Mouse (Mus musculus) neutrophil, adult 59 days (primary cell): ENCODE data around the gene Mpeg1. TPM values are rescaled to one million over a fixed set of nuclear protein-coding genes. Genes with fewer than 3 reads are reported as not detected.

Source experiments
- total RNA-seq, 2 experiments: library from RNA; stranded (reverse); gene quantifications; 1 replicate in 1 of 2; 2 replicates in 1 of 2; pipeline ENCODE4 v1.2.4; 2023

Mpeg1 gene
- total RNA-seq, result 100 to 1,000 TPM; 664 to 920 TPM

GRCm38 (mm10) chr19:12460282-12461249 lies at the start of gene Mpeg1:
Gene Mpeg1, plus strand, starts transcription at chr19:12460779.

GRCm38 (mm10) chr19:12417361-12417760 lies 43.2 kb upstream of the Mpeg1 start, which contains the start of gene Olfr1441:
Gene Olfr1441, plus strand, starts transcription at chr19:12417433.

GRCm38 (mm10) chr19:12427605-12428004 lies 33.0 kb upstream of the Mpeg1 start, which contains the start of gene Pfpl:
Gene Pfpl, plus strand, starts transcription at chr19:12427905.

GRCm38 (mm10) chr19:12501370-12502347 lies 41.1 kb downstream of the Mpeg1 start, which contains the start of gene Dtx4:
Gene Dtx4, minus strand, starts transcription at chr19:12501454.

Other genes with a start within 250 kb of the Mpeg1 start
- gene Olfr1432, start 228.2 kb upstream of the Mpeg1 start, total RNA-seq, result not detected
- gene Olfr262, start 219.1 kb upstream of the Mpeg1 start, total RNA-seq, result not detected
- not detected for gene Olfr235, start 199.7 kb upstream of the Mpeg1 start, total RNA-seq
- gene Olfr1434, start 180.9 kb upstream of the Mpeg1 start, total RNA-seq, result not detected
- not detected for gene Olfr1436, start 161.6 kb upstream of the Mpeg1 start, total RNA-seq
- gene Olfr1437, start 135.7 kb upstream of the Mpeg1 start, total RNA-seq, result not detected
- not detected for gene Olfr1438-ps1, start 124.9 kb upstream of the Mpeg1 start, total RNA-seq
- gene Olfr1440, start 73.5 kb upstream of the Mpeg1 start, total RNA-seq, result not detected
- not detected for gene Olfr1441, start 43.3 kb upstream of the Mpeg1 start, total RNA-seq
- gene Pfpl, start 32.9 kb upstream of the Mpeg1 start, total RNA-seq, result not detected
- 10 to 100 TPM; 19.1 to 19.3 TPM for gene Dtx4, start 40.7 kb downstream of the Mpeg1 start, total RNA-seq
- 100 to 1,000 TPM; 142 to 153 TPM for gene Fam111a, start 85.0 kb downstream of the Mpeg1 start, total RNA-seq
- not detected for gene Gm4952, start 139.2 kb downstream of the Mpeg1 start, total RNA-seq
- not detected for gene Glyat, start 172.5 kb downstream of the Mpeg1 start, total RNA-seq
- gene Olfr1442, start 209.7 kb downstream of the Mpeg1 start, total RNA-seq, result not detected
- gene Olfr1443, start 217.3 kb downstream of the Mpeg1 start, total RNA-seq, result not detected
- gene Keg1, start 235.0 kb downstream of the Mpeg1 start, total RNA-seq, result not detected